Mouse (Mus musculus): Measurements from ENCODE around the gene Wdr31. TPM values are rescaled to one million over a fixed set of nuclear protein-coding genes. Genes with fewer than 3 reads are reported as not detected.
A peak's percentile ranks its signal among the peaks of the same experiment; 100 is the strongest.

The Wdr31 gene
- total RNA-seq, 2 experiments from 2014 or later: 0.89 to 1.0 TPM

DNA sequence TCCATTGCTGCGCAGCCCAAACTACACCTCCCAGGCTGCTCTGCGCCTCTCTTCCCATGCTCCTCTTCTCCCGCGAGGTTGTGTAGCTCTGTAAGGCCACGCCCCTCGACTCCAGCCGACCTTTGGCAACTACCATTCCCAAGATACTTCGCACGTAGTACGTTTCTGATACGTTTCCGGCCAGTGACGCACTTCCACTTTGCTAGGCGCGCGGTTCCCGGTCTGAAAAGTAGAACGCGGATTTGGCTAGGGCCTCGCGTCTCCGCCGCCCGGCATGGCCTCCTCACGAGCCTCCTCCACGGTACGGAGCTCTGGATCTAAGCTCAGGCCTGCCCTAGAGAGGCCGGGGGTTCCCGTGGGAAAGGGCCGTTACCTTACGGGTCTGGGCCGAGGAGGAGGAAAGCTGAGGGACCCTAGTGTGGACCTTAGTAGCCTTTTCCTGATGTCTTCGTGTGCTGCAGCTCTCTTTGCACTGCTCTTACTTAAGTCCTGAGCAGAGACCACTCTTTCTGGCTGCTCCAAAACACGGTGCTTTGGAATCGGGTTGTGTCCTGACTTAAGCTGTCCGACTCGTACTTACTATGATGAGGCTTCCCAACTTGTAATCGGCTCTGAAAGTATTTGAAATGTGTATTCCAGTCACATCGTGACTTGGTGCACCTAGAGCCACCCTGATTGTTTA is 62.0 kb downstream of the Wdr31 start, which contains the start of the genes Cdc26 and Prpf4:
Cdc26 (minus strand) TSS at position 42 of the 682 bp plus-strand sequence.
Prpf4 (plus strand) TSS at position 197 of the 682 bp plus-strand sequence.
- peak; percentile 99 for DNase-seq
- intact Hi-C loops (cut with DNase I): loop anchor here (10.0 kb wide), 1 partner anchor 96 kb away; the partner anchor contains the start of gene Hdhd3

- intact Hi-C loops (cut with DNase I): loop anchor here (2.0 to 10.0 kb wide), 2 partner anchors 47 to 97 kb away; partner anchors contain the start of genes Fkbp15, Hdhd3 and Slc31a1
- DNase-seq: peak; percentile 73 to 75
These were observed 62.7 kb downstream of the Wdr31 start for GRCm38 (mm10) chr4:62407730-62408582.

GRCm38 (mm10) chr4:62406133-62406532 is 64.6 kb downstream of the Wdr31 start:
- no peak for DNase-seq
- intact Hi-C loops (cut with DNase I): loop anchor here (2.0 to 10.0 kb wide), 2 partner anchors 45 to 99 kb away; partner anchors contain the start of genes Fkbp15, Hdhd3 and Slc31a1

- peak; percentile 19 to 27 for DNase-seq
- intact Hi-C loops (cut with DNase I): no loop called here
These were observed 71.7 kb downstream of the Wdr31 start for GRCm38 (mm10) chr4:62398956-62399355.

Other genes starting within 250 kb of the Wdr31 start
- 1 to 10 TPM; 3.9 to 4.7 TPM for gene Zfp37, start 239.8 kb downstream of the Wdr31 start, total RNA-seq (2021)
- gene Slc31a2, start 208.3 kb downstream of the Wdr31 start, total RNA-seq (2021): 10 to 100 TPM; 12.5 to 13.4 TPM
- 10 to 100 TPM; 25.5 to 25.8 TPM for gene Fkbp15, start 110.3 kb downstream of the Wdr31 start, total RNA-seq (2021)
- 10 to 100 TPM; 31.3 to 31.8 TPM for gene Slc31a1, start 110.2 kb downstream of the Wdr31 start, total RNA-seq (2021)
- 10 to 100 TPM; 47.3 to 58.5 TPM for gene Cdc26, start 62.3 kb downstream of the Wdr31 start, total RNA-seq (2021)
- 10 to 100 TPM; 10.9 to 11.5 TPM for gene Prpf4, start 62.1 kb downstream of the Wdr31 start, total RNA-seq (2021)
- not detected for gene Rnf183, start 35.6 kb downstream of the Wdr31 start, total RNA-seq (2021)
- under 1 TPM in 1 of 2 experiments, not detected in 1; 0.19 TPM for gene Bspry, start 9.2 kb upstream of the Wdr31 start, total RNA-seq (2021)
- 1 to 10 TPM; 6.1 to 6.4 TPM for gene Hdhd3, start 32.6 kb upstream of the Wdr31 start, total RNA-seq (2021)
- gene Alad, start 49.0 kb upstream of the Wdr31 start, total RNA-seq (2021): 10 to 100 TPM; 61.1 to 65.2 TPM
- gene Pole3, start 54.2 kb upstream of the Wdr31 start, total RNA-seq (2021): 10 to 100 TPM; 23.4 to 24.4 TPM
- under 1 TPM; 0.22 to 0.34 TPM for gene 4933430I17Rik, start 54.5 kb upstream of the Wdr31 start, total RNA-seq (2021)
- gene Rgs3, start 89.0 kb upstream of the Wdr31 start, total RNA-seq (2021): 10 to 100 TPM; 51.1 to 60.0 TPM

Data from heart, postnatal 10 days (tissue).